Mouse (Mus musculus): Measurements from ENCODE around the gene Tiam2. TPM values are rescaled to one million over a fixed set of nuclear protein-coding genes. Genes with fewer than 3 reads are reported as not detected.

The Tiam2 gene
- total RNA-seq (2012; rRNA removed): 9.1 and 9.5 TPM in 2 replicates
- 5.9 and 6.4 TPM in 2 replicates for total RNA-seq (2014; rRNA removed)
- polyA plus RNA-seq (2012; ENCODE audit: insufficient read length, low read depth): 9.4 and 10.2 TPM in 2 replicates

DNA sequence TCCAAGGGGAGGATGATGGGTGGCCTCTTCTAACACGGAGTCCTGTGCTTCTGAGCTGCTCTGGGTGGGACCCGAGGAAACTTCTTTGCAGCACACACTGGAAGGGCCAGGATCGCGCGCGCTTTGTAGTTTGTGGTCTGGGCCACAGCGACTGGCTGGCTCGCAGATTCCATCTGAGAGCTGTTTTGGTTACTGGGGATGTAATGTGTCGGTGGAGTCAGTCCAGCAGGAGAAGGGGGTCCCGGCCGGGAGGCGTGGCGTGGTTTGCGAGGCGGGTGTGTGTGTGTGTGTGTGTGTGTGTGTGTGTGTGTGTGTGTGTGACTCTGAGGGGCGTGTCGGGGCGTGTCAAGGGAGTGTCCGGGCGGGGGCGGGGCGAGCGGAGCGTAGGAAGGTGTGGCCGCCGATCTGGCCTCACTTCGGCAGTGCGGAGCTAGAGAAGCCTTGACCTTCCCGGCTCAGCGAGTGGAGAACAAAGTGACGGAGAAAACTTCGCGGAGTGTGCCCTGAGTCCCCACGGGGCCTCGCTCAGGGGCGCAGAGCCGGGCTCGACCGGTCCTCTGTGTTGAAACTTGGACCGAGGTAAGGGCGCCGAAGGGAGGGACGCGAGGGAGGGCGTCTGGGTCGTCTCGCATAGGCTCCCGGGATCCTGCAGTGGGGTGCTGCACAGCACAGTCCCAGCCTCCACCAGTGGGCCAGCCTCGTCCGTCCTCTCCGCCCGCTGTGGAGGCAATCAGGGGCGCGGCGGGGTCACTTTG, at the start of gene Tiam2:
Tiam2 (plus strand) TSS at position 426 of the 755 bp plus-strand sequence.
- H3K36me3 ChIP-seq (replicated peaks in 1 of 2; ENCODE audit: control insufficient read depth in 1 of 2, insufficient read depth in 1 of 2, low read length in 1 of 2): no peaks in the 10 kb centered on the region
- peak; percentile 60 for DNase-seq (ENCODE audit: extremely low read depth)
- peaks cover 5 to 23% of the 10 kb centered on the region in 2 experiments for H3K4me1 ChIP-seq (ENCODE audit: control insufficient read depth in 1 of 2, insufficient read depth in 2 of 2)
- dilution Hi-C loops (cut with MboI; ENCODE audit: extremely low pct_ligation_motif_present, extremely low pct_unique_long_range_greater_than_20kb, low sequenced_read_pairs) (no loop called here), in situ Hi-C loops (cut with MboI; ENCODE audit: low pct_ligation_motif_present, low pct_unique_long_range_greater_than_20kb, low sequenced_read_pairs) (no loop called here)
- no peak within 1 kb of the TSS for H3K27ac ChIP-seq (ENCODE audit: insufficient read depth, low read depth)
- H3K79me2 ChIP-seq (replicated peaks; ENCODE audit: control insufficient read depth, extremely low read depth, insufficient read depth, poor library complexity, severe bottlenecking): no peaks in the 10 kb centered on the region
- peak; percentile 67 for TF ChIP-seq POLR2A (IDR thresholded peaks at IDR 0.05; ENCODE audit: low read depth, low read length)
- no peak for TF ChIP-seq ZKSCAN1 (IDR thresholded peaks at IDR 0.05; ENCODE audit: borderline replicate concordance, low read depth, low read length)
- no peak for TF ChIP-seq ZMIZ1 (IDR thresholded peaks at IDR 0.05; ENCODE audit: low read depth, low read length)
- 0 out of 2 replicates have a peak, but pooled peaks have one; percentile 7 for TF ChIP-seq IRF4 (IDR thresholded peaks at IDR 0.05; ENCODE audit: low read depth, low read length)
- 0 out of 2 replicates have a peak, but pooled peaks have one; percentile 59 for TF ChIP-seq MXI1 (IDR thresholded peaks at IDR 0.05; ENCODE audit: low read depth, low read length)
- H3K4me2 ChIP-seq (ENCODE audit: insufficient read depth, low read depth, poor library complexity, severe bottlenecking): peak within 1 kb of the TSS; percentile 53
- peaks cover 9% of the 10 kb centered on the region for H3K27me3 ChIP-seq (replicated peaks)
- H3K9ac ChIP-seq (ENCODE audit: insufficient read depth, low read depth): peak within 1 kb of the TSS; percentile 51
- no peaks in the 10 kb centered on the region for H3K9me3 ChIP-seq (replicated peaks; ENCODE audit: low read length)
- peak within 1 kb of the TSS; percentile 48 to 67 (median 55) for H3K4me3 ChIP-seq (replicated peaks in 1 of 3; ENCODE audit: low read depth in 2 of 3, low read length in 2 of 3, poor library complexity in 1 of 3)

DNA sequence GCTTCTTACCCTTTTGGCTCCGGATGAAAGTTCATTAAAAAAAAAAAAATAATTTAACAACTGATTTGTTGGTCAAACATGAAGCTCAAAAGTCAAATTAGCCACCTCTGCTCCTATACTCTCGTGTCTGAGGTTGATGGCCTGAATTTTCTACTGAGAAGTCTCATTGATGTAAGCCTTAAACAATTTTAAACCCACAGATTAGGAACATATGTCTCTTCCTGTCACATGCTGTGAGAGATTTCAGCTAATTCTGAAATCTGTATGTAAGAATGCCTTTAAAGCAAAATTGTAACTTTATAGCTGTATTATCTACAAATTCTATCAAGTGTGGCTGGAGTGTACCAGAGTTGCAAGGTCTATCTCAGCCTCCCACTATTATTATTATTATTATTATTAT, 46.1 kb upstream of the Tiam2 start:
- Histone ChIP-seq H3K36me3 (replicated peaks in 1 of 2; ENCODE audit: control insufficient read depth in 1 of 2, insufficient read depth in 1 of 2, low read length in 1 of 2) (no peaks in the 10 kb centered on the region), H3K4me2 (ENCODE audit: insufficient read depth, low read depth, poor library complexity, severe bottlenecking) (no peak overlapping the region)
- dilution Hi-C loops (cut with MboI; ENCODE audit: extremely low pct_ligation_motif_present, extremely low pct_unique_long_range_greater_than_20kb, low sequenced_read_pairs): no loop called here

GRCm38 (mm10) chr17:3281939-3282338, 44.4 kb upstream of the Tiam2 start:
- H3K27ac ChIP-seq (ENCODE audit: insufficient read depth, low read depth): no peak overlapping the region
- no peak overlapping the region for H3K4me3 ChIP-seq (replicated peaks in 1 of 3; ENCODE audit: low read depth in 2 of 3, low read length in 2 of 3, poor library complexity in 1 of 3)
- in situ Hi-C loops (cut with MboI; ENCODE audit: low pct_ligation_motif_present, low pct_unique_long_range_greater_than_20kb, low sequenced_read_pairs) (no loop called here), dilution Hi-C loops (cut with MboI; ENCODE audit: extremely low pct_ligation_motif_present, extremely low pct_unique_long_range_greater_than_20kb, low sequenced_read_pairs) (no loop called here)
- no peaks in the 10 kb centered on the region for H3K36me3 ChIP-seq (replicated peaks in 1 of 2; ENCODE audit: control insufficient read depth in 1 of 2, insufficient read depth in 1 of 2, low read length in 1 of 2)
- no peak overlapping the region for H3K4me2 ChIP-seq (ENCODE audit: insufficient read depth, low read depth, poor library complexity, severe bottlenecking)
- no peaks in the 10 kb centered on the region for H3K9me3 ChIP-seq (replicated peaks; ENCODE audit: low read length)
- H3K9ac ChIP-seq (ENCODE audit: insufficient read depth, low read depth): no peak overlapping the region
- no peak for DNase-seq (ENCODE audit: extremely low read depth)
- H3K27me3 ChIP-seq (replicated peaks): no peaks in the 10 kb centered on the region
- no peaks in the 10 kb centered on the region for H3K4me1 ChIP-seq (ENCODE audit: control insufficient read depth in 1 of 2, insufficient read depth in 2 of 2)
- TF ChIP-seq CHD1 (IDR thresholded peaks at IDR 0.05; ENCODE audit: low read depth, low read length): no peak
- no peak for TF ChIP-seq NELFE (IDR thresholded peaks at IDR 0.05; ENCODE audit: low read depth, low read length)
- no peak for TF ChIP-seq POLR2A (IDR thresholded peaks at IDR 0.05; ENCODE audit: low read depth, low read length)
- TF ChIP-seq E2F4 (IDR thresholded peaks at IDR 0.05; ENCODE audit: insufficient replicate concordance, low read depth, low read length): no peak
- TF ChIP-seq ZC3H11A (IDR thresholded peaks at IDR 0.05; ENCODE audit: low read depth, low read length): no peak
- no peak for TF ChIP-seq BHLHE40 (IDR thresholded peaks at IDR 0.05; ENCODE audit: low read depth, low read length)
- TF ChIP-seq CHD2 (IDR thresholded peaks at IDR 0.05; ENCODE audit: low read length): no peak
- TF ChIP-seq MAFK (IDR thresholded peaks at IDR 0.05; ENCODE audit: insufficient replicate concordance, low read length): no peak
- TF ChIP-seq MYC (IDR thresholded peaks at IDR 0.05; ENCODE audit: low read depth, low read length): no peak
- no peak for TF ChIP-seq EP300 (IDR thresholded peaks at IDR 0.05; ENCODE audit: low read length)
- no peak for TF ChIP-seq RCOR1 (conservative IDR thresholded peaks at IDR 0.05; ENCODE audit: low read depth, low read length)
- no peak for TF ChIP-seq NRF1 (IDR thresholded peaks at IDR 0.05; ENCODE audit: low read depth, low read length)
- no peak for TF ChIP-seq UBTF (IDR thresholded peaks at IDR 0.05; ENCODE audit: low read depth, low read length)
- no peak for TF ChIP-seq GABPA (IDR thresholded peaks at IDR 0.05; ENCODE audit: insufficient replicate concordance, low read depth, low read length)
- TF ChIP-seq ZKSCAN1 (IDR thresholded peaks at IDR 0.05; ENCODE audit: borderline replicate concordance, low read depth, low read length): no peak
- TF ChIP-seq MEF2A (IDR thresholded peaks at IDR 0.05; ENCODE audit: borderline replicate concordance, low read depth, low read length): no peak
- TF ChIP-seq TCF12 (IDR thresholded peaks at IDR 0.05; ENCODE audit: low read depth, low read length): no peak
- no peaks in the 10 kb centered on the region for H3K79me2 ChIP-seq (replicated peaks; ENCODE audit: control insufficient read depth, extremely low read depth, insufficient read depth, poor library complexity, severe bottlenecking)

More for the DNA sequence above, 46.1 kb upstream of the Tiam2 start:
- H3K79me2 ChIP-seq (replicated peaks; ENCODE audit: control insufficient read depth, extremely low read depth, insufficient read depth, poor library complexity, severe bottlenecking): no peaks in the 10 kb centered on the region
- in situ Hi-C loops (cut with MboI; ENCODE audit: low pct_ligation_motif_present, low pct_unique_long_range_greater_than_20kb, low sequenced_read_pairs): no loop called here
- H3K9me3 ChIP-seq (replicated peaks; ENCODE audit: low read length): no peaks in the 10 kb centered on the region
- no peak overlapping the region for H3K27ac ChIP-seq (ENCODE audit: insufficient read depth, low read depth)
- DNase-seq (ENCODE audit: extremely low read depth): no peak
- no peak overlapping the region for H3K9ac ChIP-seq (ENCODE audit: insufficient read depth, low read depth)
- H3K4me1 ChIP-seq (ENCODE audit: control insufficient read depth in 1 of 2, insufficient read depth in 2 of 2): no peaks in the 10 kb centered on the region
- no peaks in the 10 kb centered on the region for H3K27me3 ChIP-seq (replicated peaks)
- TF ChIP-seq ZKSCAN1 (IDR thresholded peaks at IDR 0.05; ENCODE audit: borderline replicate concordance, low read depth, low read length) (no peak), CHD2 (IDR thresholded peaks at IDR 0.05; ENCODE audit: low read length) (no peak), ZC3H11A (IDR thresholded peaks at IDR 0.05; ENCODE audit: low read depth, low read length) (no peak)
- no peak overlapping the region for H3K4me3 ChIP-seq (replicated peaks in 1 of 3; ENCODE audit: low read depth in 2 of 3, low read length in 2 of 3, poor library complexity in 1 of 3)
